Mouse (Mus musculus) kidney, adult 10 weeks (tissue): ENCODE data around the gene Cidec. TPM values are rescaled to one million over a fixed set of nuclear protein-coding genes. Genes with fewer than 3 reads are reported as not detected.

Experiments used
- polyA plus RNA-seq: library from polyadenylated mRNA; stranded (reverse); fragments of 350-450 nt; fragmentation: Illumina TruSeq; extraction: RNeasy Lipid Tissue Mini Kit (QIAGEN cat#74804); gene quantifications from one replicate; pipeline ENCODE4 v1.2.3, GENCODE M21; 2014; ENCODE audit warnings: low read depth, low replicate concordance

The Cidec gene
- 0.24 TPM for polyA plus RNA-seq

DNA sequence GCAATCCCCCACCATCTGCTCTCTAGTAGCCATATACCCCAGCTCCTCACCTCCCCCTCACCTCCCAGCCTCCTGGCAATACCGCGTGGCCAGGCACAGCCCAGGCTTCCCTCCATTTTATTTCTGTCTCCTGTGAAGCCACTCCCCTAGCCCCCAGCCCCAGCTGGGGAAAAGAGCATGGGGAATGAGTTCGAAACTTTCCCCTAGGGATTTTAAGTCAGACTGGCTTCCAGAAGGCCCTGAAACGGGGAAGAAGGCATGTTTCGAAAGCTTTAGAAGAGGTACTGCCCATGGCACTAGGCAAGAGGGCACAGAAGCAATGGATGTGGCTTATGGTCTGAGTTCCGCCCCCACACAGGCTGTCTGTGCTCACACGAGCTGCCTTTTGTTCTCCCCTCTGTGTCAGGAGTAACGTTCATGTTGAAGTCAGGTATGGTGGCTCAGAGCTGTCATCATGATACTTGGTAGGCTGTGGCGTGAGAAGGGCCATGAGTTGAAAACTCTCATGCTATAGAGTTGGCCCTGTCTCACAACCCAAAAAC is at the start of gene Cidec:
Cidec (minus strand) TSS at position 97 of the 542 bp plus-strand sequence.

GRCm38 (mm10) chr6:113483100-113483615 is 47.6 kb upstream of the Cidec start, which contains the start of gene Creld1:
Gene Creld1, plus strand, starts transcription at chr6:113483297.

DNA sequence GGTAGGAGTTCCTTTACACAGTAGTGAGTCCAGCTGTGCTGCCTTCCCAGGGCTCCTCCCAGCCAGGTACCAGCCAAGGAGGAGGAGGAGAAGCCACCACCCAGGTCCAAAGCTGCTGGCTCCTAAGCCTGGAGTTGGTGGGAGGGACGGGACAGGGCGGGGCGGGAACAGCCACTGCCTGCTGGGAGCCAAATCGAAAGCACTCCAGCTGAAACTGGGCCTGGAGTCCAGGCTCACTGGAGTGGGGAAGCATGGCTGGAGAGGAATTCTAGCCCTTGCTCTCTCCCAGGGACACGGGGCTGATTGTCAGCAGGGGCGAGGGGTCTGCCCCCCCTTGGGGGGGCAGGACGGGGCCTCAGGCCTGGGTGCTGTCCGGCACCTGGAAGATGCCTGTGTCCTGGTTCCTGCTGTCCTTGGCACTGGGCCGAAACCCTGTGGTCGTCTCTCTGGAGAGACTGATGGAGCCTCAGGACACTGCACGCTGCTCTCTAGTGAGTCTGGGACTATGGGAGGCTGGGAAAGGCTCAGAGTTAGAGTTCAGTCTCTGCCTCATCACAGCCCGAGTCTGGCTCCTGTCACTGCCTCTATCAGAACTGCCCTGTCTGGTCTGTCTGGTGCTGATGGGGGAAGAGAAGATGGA is 35.9 kb upstream of the Cidec start, which contains the start of gene Il17rc:
Il17rc (plus strand) TSS at position 131 of the 640 bp plus-strand sequence.

DNA sequence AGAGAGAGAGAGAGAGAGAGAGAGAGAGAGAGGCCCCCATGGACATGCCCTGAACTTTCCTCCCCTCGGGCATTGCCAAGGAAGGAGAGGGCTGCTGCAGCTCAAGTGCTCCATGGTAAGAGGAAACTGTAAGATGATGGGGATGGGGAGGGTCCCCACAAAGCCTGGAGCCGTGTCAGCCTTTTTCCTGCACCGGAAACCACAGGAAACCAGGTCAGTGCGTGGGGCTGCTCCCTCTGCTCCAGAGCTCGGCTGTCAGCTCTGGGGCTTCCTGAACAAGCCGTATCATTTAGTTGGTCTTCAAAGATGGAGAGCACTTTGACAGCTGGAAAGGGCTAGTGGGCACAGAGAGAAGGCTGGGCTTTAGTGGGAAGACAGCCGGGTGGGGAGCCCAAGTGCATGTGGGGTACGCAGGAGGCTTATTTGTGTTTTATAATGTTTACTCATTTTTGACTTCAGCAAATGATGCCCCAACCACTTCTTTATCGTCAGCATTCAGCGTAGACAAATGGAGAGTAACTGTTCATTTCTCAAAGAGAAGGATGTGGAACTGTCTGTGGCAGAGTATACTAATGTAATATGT is 22.5 kb upstream of the Cidec start, which contains the start of gene Il17re:
Il17re (plus strand) TSS at position 533 of the 583 bp plus-strand sequence.

DNA sequence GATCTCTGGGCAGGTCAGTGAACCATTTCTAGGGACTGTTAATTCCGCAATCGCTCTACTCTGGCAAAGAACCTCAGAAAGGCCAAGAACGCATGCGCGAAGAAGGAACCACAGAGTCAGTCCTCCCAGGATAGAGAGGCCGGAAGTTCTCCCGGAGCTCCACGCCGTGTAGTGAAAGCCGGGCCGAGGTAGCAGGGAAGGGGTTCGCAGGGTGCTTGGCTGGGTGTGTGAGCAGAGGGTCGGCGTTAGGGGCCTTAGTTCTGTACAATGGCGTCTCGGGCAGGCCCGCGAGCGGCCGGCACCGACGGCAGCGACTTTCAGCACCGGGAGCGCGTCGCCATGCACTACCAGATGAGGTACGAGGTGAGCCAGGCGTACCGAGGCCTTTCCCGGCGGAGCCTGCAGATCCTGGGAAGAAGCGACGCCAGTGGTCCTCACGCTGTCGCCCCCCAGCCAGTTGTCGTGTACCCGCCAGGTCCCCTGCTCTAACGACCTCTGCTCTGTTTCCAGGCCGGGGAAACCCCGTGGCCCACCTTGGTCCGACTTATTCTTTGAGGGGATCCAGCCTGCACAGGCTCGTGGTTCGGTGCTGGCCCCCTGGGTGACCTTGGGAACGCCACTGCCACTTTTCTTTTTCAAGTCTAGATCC is 7.0 kb upstream of the Cidec start, which contains the start of gene Jagn1:
Jagn1 (plus strand) TSS at position 128 of the 649 bp plus-strand sequence.

GRCm38 (mm10) chr6:113419199-113419587 is 16.4 kb downstream of the Cidec start, which contains the start of gene Rpusd3:
Gene Rpusd3, minus strand, starts transcription at chr6:113419340.

GRCm38 (mm10) chr6:113388960-113389359 is 46.6 kb downstream of the Cidec start, which contains the start of gene Ttll3:
Gene Ttll3, plus strand, starts transcription at chr6:113389260.

DNA sequence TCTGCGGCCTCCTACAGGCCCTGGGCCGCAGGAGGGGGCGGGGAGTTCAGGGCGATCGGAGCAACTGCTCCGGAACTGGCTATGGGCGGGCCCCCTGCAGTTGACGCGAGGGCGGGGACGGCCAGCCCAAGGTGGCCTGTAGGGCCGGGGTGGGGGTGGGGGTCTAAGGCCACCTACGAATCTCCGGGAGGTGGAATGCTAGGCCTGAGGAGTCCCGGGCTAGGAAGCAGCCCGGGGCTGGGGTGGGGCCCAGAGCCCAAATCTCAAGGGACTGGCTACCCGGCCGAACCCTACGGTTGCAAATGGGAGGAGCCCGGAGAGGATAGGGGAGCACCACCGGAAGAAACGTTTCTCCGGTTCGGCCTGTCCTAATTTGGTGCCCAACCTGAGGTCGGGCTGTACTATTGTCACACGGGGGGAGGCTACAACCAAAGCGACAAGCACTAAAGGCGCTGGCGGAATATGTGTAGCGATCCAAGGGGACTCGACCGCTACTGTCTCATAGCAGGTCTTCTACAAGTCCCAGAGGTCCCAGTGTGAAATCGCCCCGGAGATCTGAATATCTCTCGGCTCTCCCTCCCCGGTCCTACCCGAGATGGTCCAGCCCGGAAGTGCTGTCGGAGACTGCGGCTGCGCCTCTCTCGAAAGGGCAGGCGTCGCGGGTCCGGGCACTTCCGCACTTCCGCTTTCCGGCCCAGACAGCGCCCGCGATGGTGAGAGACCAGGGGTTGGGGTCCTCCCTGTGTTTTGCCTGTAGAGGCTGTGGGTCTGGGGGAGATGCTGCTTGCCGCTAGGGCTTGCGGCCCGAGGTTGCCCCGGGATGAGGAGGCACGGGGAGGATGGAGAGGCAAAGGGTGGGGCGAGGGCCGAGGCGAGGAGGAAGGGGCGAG is 57.8 kb downstream of the Cidec start, which contains the start of the genes Tada3 and Arpc4:
Tada3 (minus strand) TSS at position 388 of the 890 bp plus-strand sequence.
Arpc4 (plus strand) TSS at position 620 of the 890 bp plus-strand sequence.

Other genes starting within 250 kb of the Cidec start
- not detected for gene Lhfpl4, start 240.4 kb downstream of the Cidec start, polyA plus RNA-seq
- gene Mtmr14, start 197.9 kb downstream of the Cidec start, polyA plus RNA-seq: 20.5 TPM
- gene Cpne9, start 153.5 kb downstream of the Cidec start, polyA plus RNA-seq: not detected
- 2.6 TPM for gene Brpf1, start 128.6 kb downstream of the Cidec start, polyA plus RNA-seq
- 1.6 TPM for gene Ogg1, start 108.8 kb downstream of the Cidec start, polyA plus RNA-seq
- 22.2 TPM for gene Camk1, start 91.8 kb downstream of the Cidec start, polyA plus RNA-seq
- 1.4 TPM for gene Tada3, start 57.9 kb downstream of the Cidec start, polyA plus RNA-seq
- 127 TPM for gene Arpc4, start 57.6 kb downstream of the Cidec start, polyA plus RNA-seq
- gene Ttll3, start 46.5 kb downstream of the Cidec start, polyA plus RNA-seq: 0.32 TPM
- gene Rpusd3, start 16.4 kb downstream of the Cidec start, polyA plus RNA-seq: 0.69 TPM
- 29.4 TPM for gene Jagn1, start 6.8 kb upstream of the Cidec start, polyA plus RNA-seq
- gene Il17re, start 22.7 kb upstream of the Cidec start, polyA plus RNA-seq: 4.5 TPM
- 6.2 TPM for gene Il17rc, start 35.7 kb upstream of the Cidec start, polyA plus RNA-seq
- gene Creld1, start 47.5 kb upstream of the Cidec start, polyA plus RNA-seq: 1.5 TPM
- not detected for gene Prrt3, start 66.2 kb upstream of the Cidec start, polyA plus RNA-seq
- gene Emc3, start 95.9 kb upstream of the Cidec start, polyA plus RNA-seq: 92.6 TPM
- 0.16 TPM for gene Fancd2, start 95.9 kb upstream of the Cidec start, polyA plus RNA-seq
- 7.1 TPM for gene Fancd2os, start 165.0 kb upstream of the Cidec start, polyA plus RNA-seq
- 46.0 TPM for gene Brk1, start 169.0 kb upstream of the Cidec start, polyA plus RNA-seq
- gene Vhl, start 188.2 kb upstream of the Cidec start, polyA plus RNA-seq: 20.6 TPM
- gene Irak2, start 202.7 kb upstream of the Cidec start, polyA plus RNA-seq: 8.8 TPM